Mouse (Mus musculus) forebrain, embryonic 10.5 days (tissue): Measurements from ENCODE around the gene Ccdc9b. TPM values are rescaled to one million over a fixed set of nuclear protein-coding genes. Genes with fewer than 3 reads are reported as not detected.

Experiments used
- DNase-seq: peaks from one replicate; pipeline ENCODE4 v3.0.0-alpha.2; 2017; ENCODE audit warnings: low spot score; ENCODE audit errors: extremely low spot score
- H3K27ac ChIP-seq: fragments of 300-500 bp; sonication (generic); 2 replicates; pipeline ENCODE4 v1.5.1; 2016; ENCODE audit warnings: mild to moderate bottlenecking
- H3K27me3 ChIP-seq: fragments of 300-500 bp; sonication (generic); 2 replicates; pipeline ENCODE4 v1.6.1; 2016; ENCODE audit warnings: mild to moderate bottlenecking; ENCODE audit not compliant: poor library complexity, severe bottlenecking
- H3K36me3 ChIP-seq: fragments of 300-500 bp; sonication (generic); replicated peaks from 2 replicates; pipeline ENCODE4 v1.6.1; 2016; ENCODE audit warnings: mild to moderate bottlenecking, moderate library complexity
- H3K4me1 ChIP-seq: fragments of 300-500 bp; sonication (generic); 2 replicates; pipeline ENCODE4 v1.6.1; 2016
- H3K4me3 ChIP-seq: fragments of 300-500 bp; sonication (generic); 2 replicates; pipeline ENCODE4 v1.5.1; 2016; ENCODE audit warnings: mild to moderate bottlenecking, moderate library complexity
- H3K9me3 ChIP-seq: fragments of 300-500 bp; sonication (generic); 2 replicates; pipeline ENCODE4 v1.6.1; 2016; ENCODE audit warnings: mild to moderate bottlenecking, moderate library complexity
- WGBS: fragments of 180-500 bp; shearing (Covaris S2); methylation state at CpG from one replicate; pipeline ENCODE4 v1.1.7; 2016; 5-methylcytosine and 5-hydroxymethylcytosine counted together
- polyA plus RNA-seq: library from polyadenylated mRNA; unstranded; fragments of >200 nt; fragmentation: Nextera tagmentation; extraction: Ambion mirVana; gene quantifications from 2 replicates; pipeline ENCODE4 v1.2.1, GENCODE M21; 2016

Gene Ccdc9b
- polyA plus RNA-seq, 1 experiment from 2014 or later: 0.64 TPM

DNA sequence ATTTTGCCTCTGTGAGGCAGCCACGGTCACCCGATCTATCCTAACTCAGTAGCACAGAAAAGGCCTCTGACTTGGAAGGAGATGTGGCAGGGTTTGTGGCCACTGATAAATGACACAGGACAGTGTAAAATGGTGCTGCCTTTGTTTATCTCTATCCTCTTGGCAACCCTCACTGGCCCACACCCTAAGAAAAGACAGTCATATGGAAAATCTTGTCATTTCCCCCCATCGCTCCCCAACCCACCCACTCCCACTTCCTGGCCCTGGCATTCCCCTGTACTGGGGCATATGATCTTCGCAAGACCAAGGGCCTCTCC, 9.7 kb downstream of the Ccdc9b start:
- no peak for DNase-seq
- H3K27ac ChIP-seq: no peak overlapping the region
- H3K4me3 ChIP-seq: no peak overlapping the region
- WGBS: 82% methylated on average over 4 of the region's 4 CpGs
- peaks cover 43% of the 10 kb centered on the region for H3K4me1 ChIP-seq
- peaks cover 79% of the 10 kb centered on the region for H3K27me3 ChIP-seq
- H3K9me3 ChIP-seq: no peaks in the 10 kb centered on the region
- peaks cover 14% of the 10 kb centered on the region for H3K36me3 ChIP-seq

- H3K36me3 ChIP-seq: peaks cover 14% of the 10 kb centered on the region
- no peak for DNase-seq
- H3K4me3 ChIP-seq: no peak overlapping the region
- H3K4me1 ChIP-seq: peaks cover 45% of the 10 kb centered on the region
- no peaks in the 10 kb centered on the region for H3K9me3 ChIP-seq
- H3K27me3 ChIP-seq: peaks cover 79% of the 10 kb centered on the region
- 74% methylated on average over 16 of the region's 16 CpGs for WGBS
- H3K27ac ChIP-seq: no peak overlapping the region
Observed at GRCm38 (mm10) chr2:118751896-118752791, 10.3 kb downstream of the Ccdc9b start.

DNA sequence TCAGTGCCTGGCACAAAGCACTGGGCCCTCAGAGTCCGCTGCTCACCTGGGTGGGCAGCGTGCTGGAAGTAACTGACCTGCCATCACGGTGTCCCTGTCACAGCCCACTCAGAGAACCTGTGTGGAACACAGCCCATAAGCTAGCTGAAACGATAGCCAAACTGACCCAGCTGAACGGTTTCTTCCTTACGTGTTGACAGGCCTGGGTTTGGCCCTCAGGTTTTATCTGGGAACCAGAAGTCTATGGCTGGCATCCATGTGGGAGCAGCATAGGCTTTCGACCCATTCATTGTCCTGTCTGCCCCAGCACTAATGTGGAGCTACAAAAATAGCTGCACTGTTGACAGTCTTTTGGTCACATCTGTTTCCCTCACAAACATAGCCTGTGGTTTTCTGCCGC, 12.0 kb downstream of the Ccdc9b start:
- no peak overlapping the region for H3K27ac ChIP-seq
- no peak overlapping the region for H3K4me3 ChIP-seq
- peaks cover 14% of the 10 kb centered on the region for H3K36me3 ChIP-seq
- peaks cover 64% of the 10 kb centered on the region for H3K27me3 ChIP-seq
- no peaks in the 10 kb centered on the region for H3K9me3 ChIP-seq
- WGBS: 88% methylated on average over 8 of the region's 8 CpGs
- peaks cover 56% of the 10 kb centered on the region for H3K4me1 ChIP-seq
- no peak for DNase-seq

- WGBS: 22% methylated on average over 10 of the region's 10 CpGs
- Histone ChIP-seq H3K27me3 (peaks cover 69% of the 10 kb centered on the region), H3K36me3 (peaks cover 14% of the 10 kb centered on the region), H3K4me1 (peaks cover 66% of the 10 kb centered on the region), H3K9me3 (no peaks in the 10 kb centered on the region), H3K4me3 (peak overlapping the region; percentile 18), H3K27ac (no peak overlapping the region)
- DNase-seq: peak; percentile 35
Observed at GRCm38 (mm10) chr2:118749341-118749884, 13.0 kb downstream of the Ccdc9b start.

DNA sequence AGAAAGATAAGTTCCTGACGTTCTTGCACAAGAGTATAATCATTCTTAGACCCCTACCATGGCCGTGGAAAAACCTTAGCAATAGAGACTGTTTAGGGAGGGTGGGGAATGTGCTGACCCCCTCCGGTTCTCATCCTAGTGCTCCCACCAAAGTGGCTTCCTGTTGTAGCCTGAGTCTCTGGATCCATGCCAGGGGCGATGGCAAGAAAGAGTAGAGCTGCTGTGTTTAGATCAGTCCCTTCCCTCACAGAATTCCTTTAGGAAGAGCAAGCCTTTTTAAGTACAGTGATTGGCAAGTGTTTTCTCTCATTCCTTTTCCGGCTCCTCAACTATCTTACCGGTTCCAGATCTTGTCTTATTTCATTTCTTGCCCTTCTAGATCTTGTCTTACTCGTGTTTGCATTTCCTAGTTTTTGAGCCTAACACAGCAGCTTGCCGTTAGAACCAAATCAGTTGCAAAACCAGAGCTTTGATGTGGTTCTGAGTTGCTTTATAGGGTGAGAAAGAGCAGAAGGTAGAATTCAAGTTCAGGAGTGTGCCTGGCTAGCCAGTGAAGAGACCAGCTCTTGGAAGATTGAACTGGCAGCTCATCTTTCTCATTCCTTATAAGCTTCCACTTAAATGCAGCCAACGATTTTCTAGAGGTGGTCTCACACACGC, 15.0 kb downstream of the Ccdc9b start:
- no peak for DNase-seq
- WGBS: 46% methylated on average over 10 of the region's 10 CpGs
- no peaks in the 10 kb centered on the region for H3K9me3 ChIP-seq
- H3K27me3 ChIP-seq: peaks cover 82% of the 10 kb centered on the region
- H3K4me1 ChIP-seq: peaks cover 66% of the 10 kb centered on the region
- H3K36me3 ChIP-seq: peaks cover 14% of the 10 kb centered on the region
- H3K4me3 ChIP-seq: peak overlapping the region; percentile 95
- no peak overlapping the region for H3K27ac ChIP-seq

- Histone ChIP-seq H3K27me3 (peaks cover 78% of the 10 kb centered on the region), H3K4me3 (peak overlapping the region; percentile 95), H3K27ac (peak overlapping the region; percentile 90), H3K9me3 (no peaks in the 10 kb centered on the region), H3K4me1 (peaks cover 59% of the 10 kb centered on the region), H3K36me3 (peaks cover 14% of the 10 kb centered on the region)
- under 1% methylated on average over 113 of the region's 113 CpGs for WGBS
- DNase-seq: peak; percentile 62
Observed at GRCm38 (mm10) chr2:118745915-118746901, 16.3 kb downstream of the Ccdc9b start.

DNA sequence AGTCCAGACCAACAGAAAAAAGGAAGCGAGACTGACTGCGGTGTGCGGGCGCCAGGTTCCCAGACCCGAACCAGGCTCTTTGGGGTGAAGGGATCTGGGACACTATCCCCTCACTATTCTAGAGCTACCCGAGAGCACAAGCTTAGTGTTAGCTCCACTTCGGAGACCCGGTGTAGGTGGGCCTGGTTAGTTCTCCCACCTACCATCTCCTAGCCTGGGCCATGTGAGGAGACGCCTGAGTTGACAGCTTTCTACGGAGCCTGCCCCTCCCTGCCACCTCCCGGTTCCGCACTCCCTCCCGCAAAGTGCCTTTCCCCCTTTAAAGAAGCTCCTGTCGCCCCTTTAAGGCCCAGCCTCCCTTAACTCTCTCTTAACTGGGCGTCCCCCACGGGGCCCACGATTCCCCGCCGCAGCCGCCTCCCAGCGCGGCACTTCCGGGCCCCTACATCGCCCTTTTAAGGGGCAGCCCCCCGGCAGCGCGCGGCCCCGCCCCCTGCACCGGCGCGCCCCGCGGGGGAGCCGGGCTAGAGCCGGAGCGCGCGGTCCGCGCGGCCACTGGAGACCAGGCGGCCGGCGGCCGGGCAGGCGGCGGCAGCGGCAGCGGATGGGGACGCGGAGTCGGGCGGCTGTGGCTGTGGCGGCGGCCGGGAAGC, 17.1 kb downstream of the Ccdc9b start, which contains the start of gene Inafm2:
Inafm2 (plus strand) TSS at position 527 of the 653 bp plus-strand sequence.
- Histone ChIP-seq H3K27ac (peak within 1 kb of the TSS; percentile 90), H3K9me3 (no peaks in the 10 kb centered on the region), H3K36me3 (peaks cover 13% of the 10 kb centered on the region), H3K4me3 (peak within 1 kb of the TSS; percentile 95), H3K27me3 (peaks cover 71% of the 10 kb centered on the region), H3K4me1 (peaks cover 57% of the 10 kb centered on the region)
- peak; percentile 90 for DNase-seq
- WGBS: 2% methylated on average over 57 of the region's 57 CpGs

- Histone ChIP-seq H3K4me3 (peak overlapping the region; percentile 95), H3K36me3 (peaks cover 10% of the 10 kb centered on the region; the same call in 1 of the 2 replicates), H3K27ac (no peak overlapping the region), H3K4me1 (peaks cover 50% of the 10 kb centered on the region), H3K27me3 (peaks cover 64% of the 10 kb centered on the region), H3K9me3 (no peaks in the 10 kb centered on the region)
- no peak for DNase-seq
- 4% methylated on average over 7 of the region's 7 CpGs for WGBS
Observed at GRCm38 (mm10) chr2:118744621-118745020, 17.8 kb downstream of the Ccdc9b start.

DNA sequence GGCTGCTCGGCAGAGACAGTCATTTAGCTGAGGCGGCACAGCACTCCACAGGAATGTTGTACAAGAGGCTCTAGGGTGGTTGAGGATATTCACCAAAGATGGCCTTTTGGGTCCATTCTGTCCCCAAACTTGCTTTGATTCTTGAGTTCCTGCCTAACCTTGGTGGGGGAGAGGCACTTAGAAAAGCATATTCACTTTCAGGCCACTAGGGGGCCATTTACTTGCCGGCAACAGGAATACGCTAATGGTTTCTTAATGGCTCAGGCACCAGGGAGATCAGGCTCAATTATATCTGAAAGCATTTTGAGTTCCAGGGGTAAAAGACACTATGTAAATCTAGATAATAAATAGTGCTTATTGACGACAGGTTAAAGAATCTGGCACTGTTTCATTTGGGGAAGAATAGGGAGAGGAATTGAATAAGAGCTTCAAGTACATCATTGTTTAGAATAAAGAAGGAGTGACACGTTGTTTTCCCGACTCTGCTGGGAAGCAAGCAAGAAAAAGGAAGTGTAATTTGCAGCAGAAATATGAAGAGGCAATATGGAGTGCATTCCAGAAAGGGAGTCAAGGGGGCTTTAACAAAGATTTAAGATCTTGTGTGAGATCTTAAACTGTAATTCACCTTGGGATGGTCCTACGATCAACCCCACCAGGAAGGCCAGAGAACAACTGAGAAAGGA, 19.1 kb downstream of the Ccdc9b start:
- no peak for DNase-seq
- H3K27ac ChIP-seq: no peak overlapping the region
- peaks cover 52% of the 10 kb centered on the region for H3K27me3 ChIP-seq
- H3K4me3 ChIP-seq: no peak overlapping the region
- 32% methylated on average over 8 of the region's 8 CpGs for WGBS
- peaks cover 37% of the 10 kb centered on the region for H3K4me1 ChIP-seq
- H3K9me3 ChIP-seq: no peaks in the 10 kb centered on the region
- H3K36me3 ChIP-seq: no peaks in the 10 kb centered on the region

- Histone ChIP-seq H3K4me3 (no peak overlapping the region), H3K9me3 (no peaks in the 10 kb centered on the region), H3K36me3 (no peaks in the 10 kb centered on the region), H3K4me1 (peaks cover 15% of the 10 kb centered on the region), H3K27ac (no peak overlapping the region), H3K27me3 (peaks cover 39% of the 10 kb centered on the region)
- 79% methylated on average over 9 of the region's 9 CpGs for WGBS
- no peak for DNase-seq
Observed at GRCm38 (mm10) chr2:118741183-118741582, 21.3 kb downstream of the Ccdc9b start.

DNA sequence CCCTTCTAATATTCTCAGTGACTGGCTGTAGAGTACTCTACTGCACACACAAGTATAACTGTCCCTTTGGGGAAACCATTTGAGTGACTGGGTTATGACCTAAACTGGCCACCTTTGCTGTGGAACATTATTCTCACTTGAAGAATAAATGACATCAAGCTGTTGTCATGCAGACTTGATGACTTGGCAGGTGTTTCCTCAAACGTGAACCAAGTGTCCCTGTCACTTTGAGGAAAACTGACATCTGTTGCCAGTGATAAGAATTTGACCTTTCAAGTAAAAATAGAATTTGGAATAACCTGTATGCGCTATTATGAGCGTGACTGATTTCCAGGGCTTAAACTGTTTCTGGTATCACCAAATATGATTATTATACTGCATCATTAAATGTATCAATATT, 22.1 kb downstream of the Ccdc9b start:
- H3K27me3 ChIP-seq: peaks cover 43% of the 10 kb centered on the region
- H3K4me1 ChIP-seq: peaks cover 11% of the 10 kb centered on the region
- H3K4me3 ChIP-seq: no peak overlapping the region
- DNase-seq: no peak
- H3K9me3 ChIP-seq: no peaks in the 10 kb centered on the region
- H3K27ac ChIP-seq: no peak overlapping the region
- 78% methylated on average over 3 of the region's 3 CpGs for WGBS
- no peaks in the 10 kb centered on the region for H3K36me3 ChIP-seq
